Mouse (Mus musculus) C2C12 (cell line): Measurements from ENCODE around the gene 6030468B19Rik.

Experiments
- CTCF ChIP-seq: IDR thresholded peaks from one replicate; pipeline ENCODE4 v1.5.1; 2011; ENCODE audit not compliant: control insufficient read depth, insufficient read depth, insufficient read length
- MAX ChIP-seq: IDR thresholded peaks from one replicate; pipeline ENCODE4 v1.6.1; 2011; ENCODE audit warnings: mild to moderate bottlenecking, control low read depth
- MYOD1 ChIP-seq: IDR thresholded peaks from one replicate; pipeline ENCODE4 v1.6.1; 2011; ENCODE audit warnings: low read depth; ENCODE audit not compliant: control insufficient read depth, insufficient read length
- MYOG ChIP-seq: IDR thresholded peaks from one replicate; pipeline ENCODE4 v1.6.1; 2011; ENCODE audit not compliant: control insufficient read depth, insufficient read length; ENCODE audit errors: extremely low read depth
- USF1 ChIP-seq: IDR thresholded peaks from one replicate; pipeline ENCODE4 v1.6.1; 2011; ENCODE audit warnings: low read depth, mild to moderate bottlenecking, control low read depth, moderate library complexity

GRCm38 (mm10) chr11:117855975-117856374 lies 58.5 kb downstream of the 6030468B19Rik start:
- TF ChIP-seq CTCF (no peak), MAX (no peak), MYOD1 (no peak), USF1 (no peak), MYOG (no peak)
